Mouse (Mus musculus): ENCODE results near the gene Ttc6.

Gene Ttc6

GRCm38 (mm10) chr12:57672414-57672813, 108.5 kb downstream of the Ttc6 start:
- no peak for DNase-seq

DNA sequence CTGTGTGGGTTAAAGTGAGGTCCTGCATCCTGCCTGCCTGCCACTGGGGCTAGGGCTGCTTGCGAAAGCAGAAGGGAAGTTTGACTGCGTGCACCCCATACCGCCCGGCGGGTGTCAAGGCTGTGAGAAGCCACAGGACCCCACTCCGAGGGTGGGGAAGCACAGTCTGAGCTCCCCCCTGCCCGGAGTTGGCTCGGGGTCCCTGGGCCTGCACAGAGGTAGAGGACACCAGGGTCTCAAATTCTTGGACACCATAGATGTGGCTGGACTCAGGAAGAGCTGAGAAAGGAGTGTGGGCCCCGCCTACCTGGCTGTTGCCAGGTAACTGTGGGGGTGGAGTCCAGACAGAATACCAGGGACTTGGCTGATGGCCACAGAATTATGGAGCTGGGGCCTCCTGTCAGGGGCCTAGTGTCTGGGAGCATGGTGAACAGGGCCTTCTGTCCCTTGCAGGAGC, 121.1 kb downstream of the Ttc6 start:
- DNase-seq = no peak

- no peak for DNase-seq
These were observed 146.1 kb downstream of the Ttc6 start for GRCm38 (mm10) chr12:57709966-57710365.

DNA sequence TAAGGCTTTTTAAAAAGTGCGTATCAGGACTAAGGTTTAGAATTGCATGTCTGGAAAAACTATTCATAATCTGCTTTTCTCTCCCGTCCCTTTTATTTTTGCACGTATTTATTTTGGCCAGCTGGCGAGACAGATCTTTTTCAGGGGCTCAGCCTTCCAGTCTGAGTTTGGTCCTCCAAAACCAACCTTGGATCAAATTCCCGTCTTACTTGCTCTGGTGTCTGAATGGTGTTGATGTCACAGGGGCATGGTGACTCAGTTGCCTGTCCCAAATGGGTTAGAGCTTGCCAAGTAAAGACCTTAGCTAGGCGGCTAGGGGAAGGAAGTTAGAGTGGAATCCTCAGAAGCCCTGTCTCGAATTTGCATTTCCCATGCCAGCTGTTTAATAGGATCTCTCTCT, 200.8 kb downstream of the Ttc6 start:
- no peak for DNase-seq

DNA sequence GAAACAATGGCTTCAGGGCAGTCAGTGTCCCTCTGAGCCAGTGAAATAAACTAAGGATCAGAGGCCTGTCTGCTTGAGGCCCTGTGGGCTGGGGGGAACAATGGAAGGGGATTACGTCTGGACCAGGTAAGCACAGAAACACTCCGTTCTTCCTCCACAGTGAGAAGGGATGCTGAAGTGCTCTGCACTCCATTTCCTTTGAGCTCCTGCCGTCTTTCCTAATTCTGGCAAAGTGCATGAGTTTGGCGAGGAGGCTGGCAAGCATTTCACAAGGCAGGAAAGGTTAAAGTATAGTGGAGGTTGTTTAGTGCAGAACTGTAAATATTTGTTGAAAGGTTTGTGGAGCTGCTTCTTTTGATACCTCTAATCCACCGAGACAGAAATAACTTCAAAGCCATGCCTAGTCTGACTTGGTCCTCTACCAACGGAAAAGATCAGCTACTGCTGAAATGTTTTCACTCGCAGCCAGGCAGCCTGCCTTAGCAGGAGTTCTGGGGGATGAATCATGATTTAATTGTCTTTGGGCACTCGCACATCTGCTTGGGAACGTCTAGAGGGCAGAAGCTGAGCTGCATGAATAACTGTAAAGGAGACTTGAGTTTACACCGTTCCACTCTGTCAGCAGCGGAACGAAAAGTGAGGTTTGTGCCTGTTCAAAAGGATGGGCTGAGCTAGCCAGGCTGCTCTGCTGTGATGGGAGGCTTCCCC, 212.5 kb downstream of the Ttc6 start:
- DNase-seq = no peak

DNA sequence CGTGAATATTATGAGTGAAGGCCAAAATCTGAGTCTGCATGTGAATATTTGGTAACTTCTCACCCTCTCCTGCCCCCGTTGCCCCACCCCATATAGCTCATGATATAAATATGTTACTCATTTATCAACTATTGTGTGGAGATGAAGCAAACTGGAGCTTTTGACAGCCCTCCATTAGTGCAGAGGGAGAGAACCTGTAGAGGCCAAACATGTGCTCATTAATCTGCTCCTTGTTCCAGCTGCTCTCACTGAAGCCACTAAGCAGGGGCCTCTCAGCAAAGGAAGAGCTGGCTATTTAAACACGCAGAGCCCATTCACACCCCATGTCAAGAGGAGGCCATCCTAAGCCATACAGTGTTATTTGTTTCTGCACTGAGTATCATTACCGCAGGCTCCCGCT, 218.0 kb downstream of the Ttc6 start:
- DNase-seq = no peak

GRCm38 (mm10) chr12:57787471-57787870, 223.6 kb downstream of the Ttc6 start:
- peak; percentile 11 for DNase-seq

All from kidney, postnatal 14 days (tissue).